Mouse (Mus musculus): ENCODE data around the gene Unc13d.
"Not testable (repeated sequence)": the region's sequence is repeated elsewhere in the genome, so short reads cannot be mapped to it uniquely, and the experiment has no call there.

The Unc13d gene

GRCm38 (mm10) chr11:116021328-116022220 is 56.2 kb downstream of the Unc13d start:
- DNase-seq (ENCODE audit: low spot score in 2 of 2), result no peak

DNA sequence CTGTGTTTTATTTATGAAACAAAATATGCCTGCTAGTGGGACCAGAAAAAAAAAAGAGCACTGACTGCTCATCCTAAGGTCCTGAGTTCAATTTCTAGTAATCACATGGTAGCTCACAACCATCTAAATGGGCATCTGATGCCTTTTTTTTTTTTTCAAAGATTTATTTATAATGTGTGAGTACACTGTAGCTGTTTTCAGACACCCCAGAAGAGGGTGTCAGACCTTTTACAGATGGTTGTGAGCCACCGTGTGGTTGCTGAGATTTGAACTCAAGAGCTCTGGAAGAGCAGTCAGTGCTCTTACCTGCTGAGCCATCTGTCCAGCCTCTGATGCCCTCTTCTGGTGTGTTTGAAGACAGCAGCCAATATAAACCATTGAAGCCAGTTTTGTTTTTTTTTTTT is 57.2 kb downstream of the Unc13d start:
- DNase-seq (ENCODE audit: low spot score in 2 of 2), result no peak

GRCm38 (mm10) chr11:116019976-116020411 is 57.8 kb downstream of the Unc13d start:
- no peak for DNase-seq (ENCODE audit: low spot score in 2 of 2)

DNA sequence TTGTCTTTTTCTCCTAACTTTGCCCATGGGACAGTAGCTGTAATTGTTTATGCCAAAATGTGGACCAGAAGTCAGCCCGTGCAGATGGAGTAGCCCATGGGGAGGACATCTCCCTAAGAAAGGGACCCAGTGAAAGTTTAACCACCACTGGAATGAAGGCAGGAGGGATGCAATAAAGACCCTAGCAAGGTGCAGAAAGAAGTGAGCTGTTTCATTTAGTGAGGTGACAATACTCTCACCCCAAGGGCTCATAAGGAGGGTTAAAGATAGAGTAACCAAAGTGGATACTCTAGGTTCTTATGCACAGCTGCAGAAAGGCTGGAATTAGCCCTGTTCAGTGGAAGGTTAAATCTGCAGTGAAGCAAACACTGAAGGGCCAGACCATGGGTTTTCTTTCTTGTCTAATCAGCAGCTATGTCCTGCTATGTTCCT is 58.4 kb downstream of the Unc13d start:
- no peak for DNase-seq (ENCODE audit: low spot score in 2 of 2)

- not testable (repeated sequence) for DNase-seq (ENCODE audit: low spot score in 2 of 2)
Observed at GRCm38 (mm10) chr11:116018867-116019266, 58.9 kb downstream of the Unc13d start.

GRCm38 (mm10) chr11:116018106-116018505 is 59.7 kb downstream of the Unc13d start:
- DNase-seq (ENCODE audit: low spot score in 2 of 2), result no peak

DNA sequence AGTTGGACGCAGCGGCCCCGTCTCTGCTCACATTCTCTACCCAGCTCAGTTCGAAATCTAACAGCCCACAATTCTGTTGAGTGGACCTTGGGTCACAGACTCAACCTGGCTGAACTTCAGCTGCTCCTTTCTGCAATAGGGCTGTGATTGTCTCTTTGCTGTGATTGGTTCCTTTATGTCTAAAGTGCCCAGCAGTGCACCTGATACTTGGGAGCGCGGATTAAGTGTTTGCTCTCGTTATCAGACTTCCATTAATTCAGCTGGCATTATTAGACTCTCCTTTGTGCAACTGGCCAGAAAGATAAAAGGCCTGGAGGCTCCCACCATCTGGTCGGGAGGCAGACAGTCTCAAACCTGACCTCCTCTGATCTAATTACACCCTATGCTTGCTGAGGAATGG is 62.9 kb downstream of the Unc13d start:
- no peak for DNase-seq (ENCODE audit: low spot score in 2 of 2)

GRCm38 (mm10) chr11:116012262-116012947 is 65.4 kb downstream of the Unc13d start, which contains the start of gene Galk1:
Gene Galk1, minus strand, starts transcription at chr11:116012719.
- peak; percentile 83 to 86 for DNase-seq (ENCODE audit: low spot score in 2 of 2)

Measured in right cerebral cortex, postnatal 36 days (tissue).